Mouse (Mus musculus): ENCODE results near the gene Apbb2.

Gene Apbb2

DNA sequence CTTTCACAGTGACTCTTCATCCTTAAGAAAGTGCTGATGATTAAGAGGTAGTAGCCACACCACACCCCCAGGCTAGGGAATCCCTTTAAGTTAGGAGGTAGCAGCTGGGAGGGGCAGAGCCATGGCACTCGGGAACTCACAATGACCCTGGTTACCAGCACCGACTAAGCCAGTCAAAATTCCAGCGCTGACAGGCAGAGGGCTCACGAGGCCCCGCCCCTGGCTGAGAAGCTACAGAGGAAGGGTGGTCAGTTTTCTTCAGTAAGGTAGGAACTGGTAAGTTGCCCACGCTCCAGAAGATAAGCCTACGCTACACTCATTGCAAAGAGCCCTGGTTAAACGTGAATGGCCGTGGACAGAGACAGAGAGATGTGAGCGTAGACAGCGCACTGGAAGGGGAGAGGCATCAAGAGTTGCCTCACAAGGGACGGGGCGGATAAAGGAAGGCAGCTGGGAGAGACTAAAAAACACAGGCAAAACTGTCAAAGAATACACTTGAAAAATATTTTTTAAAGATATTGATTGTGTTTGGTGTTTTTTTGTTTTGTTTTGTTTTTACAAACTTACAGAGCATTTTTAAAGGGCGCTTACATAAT is 100.1 kb downstream of the Apbb2 start:
- ATAC-seq (ENCODE audit: low TSS enrichment), result no peak

DNA sequence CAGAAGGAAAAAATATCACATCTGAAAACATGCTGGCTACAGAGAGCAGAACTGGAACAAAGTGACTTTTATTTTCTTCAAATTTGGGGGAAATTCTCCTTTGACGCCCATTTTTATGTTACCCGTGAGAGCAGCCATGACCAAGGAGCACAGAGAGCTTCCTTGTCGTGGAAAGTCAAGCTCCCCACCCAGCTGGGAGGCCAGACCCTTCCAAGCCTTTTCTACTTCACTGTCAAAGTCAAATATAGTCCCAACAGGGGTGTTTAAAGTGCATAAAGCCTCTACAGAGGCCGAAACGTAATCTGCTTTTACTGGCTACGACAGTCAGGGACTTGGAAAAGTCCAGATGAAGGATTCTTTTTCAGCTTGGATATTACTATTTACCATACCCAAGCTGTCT is 101.1 kb downstream of the Apbb2 start:
- ATAC-seq (ENCODE audit: low TSS enrichment), result no peak

DNA sequence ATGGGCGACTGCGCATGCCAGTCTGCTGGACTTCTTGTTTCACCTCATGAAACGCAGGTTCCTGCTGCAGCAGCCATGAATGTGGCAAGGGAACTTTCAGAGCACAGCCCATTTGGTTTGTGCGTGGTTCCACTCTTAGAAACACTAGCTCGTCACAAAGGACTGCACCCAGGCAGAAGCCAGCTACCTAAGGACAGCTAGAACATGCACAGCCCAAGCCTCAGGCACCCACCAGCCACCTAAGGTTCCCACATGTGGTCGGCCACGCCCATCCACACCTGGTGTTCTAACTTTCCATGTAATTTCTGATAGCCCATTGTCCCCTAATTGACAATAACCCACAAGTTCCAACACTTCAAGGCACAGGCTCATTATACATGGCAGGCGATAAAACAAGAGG is 102.3 kb downstream of the Apbb2 start:
- no peak for ATAC-seq (ENCODE audit: low TSS enrichment)

GRCm38 (mm10) chr5:66515271-66515670 is 103.3 kb downstream of the Apbb2 start:
- ATAC-seq (ENCODE audit: low TSS enrichment), result no peak

- ATAC-seq (ENCODE audit: low TSS enrichment), result no peak
These were observed 103.9 kb downstream of the Apbb2 start for GRCm38 (mm10) chr5:66514659-66515058.

DNA sequence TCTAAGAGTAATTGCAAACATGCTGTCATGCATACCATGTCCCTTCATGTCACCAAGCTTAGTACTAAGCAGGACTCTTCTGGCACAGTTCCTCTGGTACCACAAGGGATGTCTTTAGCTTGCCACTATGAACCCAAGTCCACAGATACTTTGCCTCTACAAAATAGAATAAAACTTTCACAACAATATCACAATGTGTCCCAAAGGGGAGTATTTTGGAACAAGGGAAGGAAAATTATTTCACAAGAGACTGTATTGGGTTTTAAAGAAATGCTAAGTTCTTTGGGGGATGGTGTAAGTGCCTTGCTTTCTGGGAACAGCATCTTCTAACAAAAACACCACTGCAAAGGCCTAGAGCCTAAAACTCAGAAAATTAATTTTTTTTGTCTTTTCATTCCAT is 105.2 kb downstream of the Apbb2 start:
- no peak for ATAC-seq (ENCODE audit: low TSS enrichment)

GRCm38 (mm10) chr5:66512519-66512918 is 106.1 kb downstream of the Apbb2 start:
- ATAC-seq (ENCODE audit: low TSS enrichment), result no peak

GRCm38 (mm10) chr5:66510716-66511115 is 107.9 kb downstream of the Apbb2 start:
- ATAC-seq (ENCODE audit: low TSS enrichment), result no peak

DNA sequence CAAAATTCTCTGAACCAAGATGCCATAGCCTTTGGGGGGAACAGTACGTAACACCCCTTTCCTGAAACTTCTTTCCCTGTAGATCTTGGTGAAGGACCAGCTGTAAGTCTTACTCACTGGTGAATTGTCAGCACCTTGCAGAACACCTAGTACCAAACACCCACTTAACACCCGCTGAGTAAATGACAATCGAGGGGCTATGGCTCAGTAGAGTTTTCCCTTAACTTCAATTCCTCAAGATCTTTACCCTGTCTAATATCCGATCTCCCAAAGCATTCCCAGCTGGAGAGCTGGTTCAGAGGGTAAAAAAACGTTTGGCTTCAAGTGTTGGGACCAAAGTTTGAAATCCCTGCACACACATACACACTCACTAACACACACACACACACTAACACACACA is 109.4 kb downstream of the Apbb2 start:
- ATAC-seq (ENCODE audit: low TSS enrichment), result no peak

- no peak for ATAC-seq (ENCODE audit: low TSS enrichment)
These were observed 113.0 kb downstream of the Apbb2 start for GRCm38 (mm10) chr5:66505578-66505977.

- ATAC-seq (ENCODE audit: low TSS enrichment), result no peak
These were observed 113.5 kb downstream of the Apbb2 start for GRCm38 (mm10) chr5:66505071-66505470.

GRCm38 (mm10) chr5:66504434-66504747 is 114.2 kb downstream of the Apbb2 start:
- 0 out of 2 replicates have a peak, but pooled peaks have one; percentile 20 for ATAC-seq (ENCODE audit: low TSS enrichment)

DNA sequence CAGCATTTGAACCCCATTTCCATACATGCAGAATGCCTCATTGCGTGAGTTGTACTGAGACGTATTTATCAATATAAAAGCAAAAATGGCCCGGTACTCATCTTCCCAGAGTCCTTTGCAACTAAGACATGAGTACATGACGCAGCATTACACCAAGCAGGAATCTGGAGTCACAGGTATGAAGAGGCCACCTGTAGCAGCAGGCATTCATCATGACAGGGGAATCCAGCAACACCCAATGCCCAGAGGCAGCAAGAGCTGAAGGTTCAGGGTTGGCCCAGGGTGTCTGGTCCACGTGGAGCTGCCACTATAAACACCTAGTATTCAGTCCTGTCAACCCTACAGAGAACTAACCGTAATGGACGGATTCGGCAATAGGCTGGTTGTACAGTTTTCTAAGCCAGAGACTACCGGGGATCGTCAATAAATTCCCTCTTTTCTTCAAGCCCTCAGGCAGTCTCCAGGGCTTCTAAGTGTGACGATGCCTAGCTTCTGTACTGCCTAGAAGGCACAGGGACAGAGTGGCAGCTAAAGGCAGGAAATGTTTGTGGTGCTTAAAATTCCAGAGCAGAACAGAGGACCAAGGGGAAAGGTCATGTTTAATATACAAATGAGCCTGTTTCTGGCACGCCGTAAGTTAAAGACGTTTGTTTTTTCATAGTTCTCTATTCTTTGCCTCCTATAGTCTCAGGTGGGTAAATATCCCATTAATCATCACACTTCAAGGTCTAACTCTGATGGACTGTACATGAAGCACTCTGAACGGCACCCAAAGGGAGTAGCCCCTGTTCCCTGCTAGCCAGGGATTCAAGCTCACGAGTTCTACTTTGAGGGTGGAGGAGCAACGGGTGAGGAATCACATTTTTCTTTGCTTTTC is 114.8 kb downstream of the Apbb2 start:
- no peak for ATAC-seq (ENCODE audit: low TSS enrichment)

- ATAC-seq (ENCODE audit: low TSS enrichment), result no peak
These were observed 115.6 kb downstream of the Apbb2 start for GRCm38 (mm10) chr5:66503033-66503432.

- no peak for ATAC-seq (ENCODE audit: low TSS enrichment)
These were observed 119.0 kb downstream of the Apbb2 start for GRCm38 (mm10) chr5:66499621-66500020.

DNA sequence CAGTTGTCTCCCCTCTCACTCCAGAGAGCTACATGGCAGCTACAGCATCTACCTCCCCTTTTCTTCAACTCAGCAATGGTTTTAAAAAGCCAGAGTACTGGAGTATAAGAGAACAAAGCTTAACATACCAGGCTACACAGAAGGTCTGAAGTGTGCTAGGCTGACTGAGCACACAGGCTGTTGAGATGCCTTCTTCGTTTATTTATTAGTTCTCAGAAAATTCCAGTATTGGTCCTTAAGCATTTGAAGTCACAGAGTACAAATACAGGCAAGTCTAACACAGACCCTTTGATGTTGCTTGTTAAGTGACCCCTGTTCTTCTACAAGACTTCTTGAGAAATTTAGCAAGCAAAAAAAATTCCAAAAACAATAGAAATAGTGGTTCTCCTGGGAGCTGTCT is 120.4 kb downstream of the Apbb2 start:
- ATAC-seq (ENCODE audit: low TSS enrichment), result no peak

DNA sequence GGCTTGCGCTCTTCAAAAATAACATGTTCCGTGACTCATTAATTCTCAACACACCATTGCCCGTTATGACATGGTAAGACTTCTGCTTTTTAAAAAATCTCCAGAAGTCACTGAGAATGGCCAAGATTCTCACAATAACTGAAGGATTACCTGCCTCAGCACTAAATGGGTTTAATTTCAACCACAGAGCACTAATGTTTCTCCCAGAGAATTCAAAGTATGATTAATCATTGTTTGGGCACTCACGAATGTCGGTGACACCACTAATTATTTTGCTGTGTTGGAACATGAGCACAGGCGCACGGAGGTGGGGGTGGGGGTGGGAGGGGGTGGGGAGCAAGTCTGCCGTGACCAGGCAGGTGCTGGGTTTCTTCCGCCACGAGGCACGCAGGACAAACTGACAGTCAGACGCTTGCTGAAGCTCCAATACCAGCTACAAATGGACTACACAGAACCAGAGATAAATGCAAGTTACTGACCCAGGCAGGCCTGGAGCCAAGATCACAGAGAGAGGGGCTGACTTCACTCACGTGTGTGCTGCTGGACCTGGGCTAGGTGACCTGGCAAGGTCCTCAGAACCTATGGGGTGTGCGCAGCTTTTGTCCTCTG is 121.0 kb downstream of the Apbb2 start:
- ATAC-seq (ENCODE audit: low TSS enrichment), result no peak

DNA sequence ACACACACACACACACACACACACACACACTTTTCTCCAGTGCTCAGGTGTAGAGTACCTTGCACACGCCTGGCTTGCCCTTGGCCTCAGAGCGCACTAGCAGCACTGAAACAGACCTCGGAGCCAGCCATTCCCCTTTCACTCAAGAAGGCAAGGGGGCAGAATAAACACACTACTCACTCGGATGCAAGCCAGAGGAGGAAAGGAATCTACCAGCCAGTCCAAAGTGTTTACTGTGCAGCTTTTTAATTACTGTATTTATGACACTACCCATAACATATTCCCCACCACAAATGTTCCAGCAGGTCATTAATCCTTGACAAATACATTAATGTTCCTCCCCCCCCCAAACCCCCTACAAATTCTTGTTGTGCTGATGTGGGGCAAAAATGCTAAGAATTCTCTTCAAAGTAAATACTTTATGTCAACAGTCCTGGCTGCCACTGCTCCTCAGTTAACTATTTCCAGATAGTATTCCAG is 121.7 kb downstream of the Apbb2 start:
- ATAC-seq (ENCODE audit: low TSS enrichment), result no peak

GRCm38 (mm10) chr5:66494651-66495050 is 123.9 kb downstream of the Apbb2 start:
- ATAC-seq (ENCODE audit: low TSS enrichment), result no peak

DNA sequence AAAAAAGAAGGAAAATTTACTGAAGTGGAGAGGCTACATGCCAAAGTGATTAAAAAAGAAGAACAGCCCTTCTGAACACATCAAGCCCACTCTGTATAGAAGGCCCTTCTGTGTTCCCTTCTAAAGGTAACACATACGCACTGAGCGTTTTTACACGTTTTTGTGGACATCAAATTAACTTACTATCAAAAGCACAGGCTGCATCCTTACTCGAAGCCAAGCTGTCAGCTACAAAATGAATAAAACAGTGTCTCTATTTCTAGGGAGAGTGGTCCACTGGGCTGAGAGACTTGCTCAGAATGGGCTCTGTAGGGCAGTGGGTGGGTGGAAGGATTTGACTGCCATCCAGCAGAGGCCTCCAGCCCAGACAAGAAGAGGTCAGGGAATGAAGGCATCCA is 126.0 kb downstream of the Apbb2 start:
- ATAC-seq (ENCODE audit: low TSS enrichment), result peak; percentile 64

DNA sequence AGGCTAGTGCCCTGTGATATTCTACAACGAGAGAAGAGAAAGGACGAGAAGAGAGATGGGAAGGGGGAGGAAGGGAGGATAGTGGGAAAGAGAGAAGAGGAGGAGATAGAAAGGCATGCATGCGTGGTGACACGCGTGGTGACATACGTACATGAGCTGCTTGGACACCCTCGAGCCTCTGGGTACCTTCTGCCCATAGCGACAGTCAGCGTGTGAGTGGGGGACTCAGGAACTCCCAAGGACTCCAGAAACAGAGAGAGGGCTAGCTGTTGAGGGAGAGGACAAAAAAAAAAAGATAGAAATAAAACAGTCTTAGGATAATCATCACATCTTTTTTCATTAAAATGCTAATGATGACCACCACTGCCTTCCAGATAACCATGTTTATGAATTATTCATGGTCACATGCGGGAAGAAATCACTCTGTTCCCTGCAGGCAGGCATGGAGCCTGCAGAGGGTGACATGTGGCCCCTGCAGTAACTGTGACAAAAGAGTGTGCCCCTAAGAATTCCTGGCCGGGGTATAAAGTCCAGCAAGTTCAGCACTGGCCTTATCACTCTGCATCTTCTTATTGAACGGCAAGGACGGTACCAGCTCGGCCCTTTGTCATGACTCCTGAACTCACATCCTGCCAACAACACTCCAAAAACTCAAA is 126.5 kb downstream of the Apbb2 start:
- no peak for ATAC-seq (ENCODE audit: low TSS enrichment)

DNA sequence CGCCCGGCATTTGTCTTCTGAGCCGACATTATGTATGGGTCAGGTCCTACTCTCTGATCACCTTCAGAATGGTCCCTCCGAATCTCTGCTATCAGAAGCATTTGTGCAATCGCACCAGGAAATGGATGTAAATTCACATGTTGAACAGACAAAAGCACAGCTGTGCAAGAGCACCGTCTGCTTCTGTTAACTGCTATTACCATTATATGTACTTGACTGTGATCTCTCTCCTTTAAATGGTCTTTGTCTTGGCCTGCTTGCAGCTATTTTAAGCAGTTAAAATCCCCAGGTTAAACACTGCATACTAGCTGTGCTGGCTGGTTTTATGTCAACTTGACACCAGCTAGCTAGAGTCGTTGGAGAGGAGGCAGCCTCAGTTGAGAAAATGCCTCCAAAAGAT is 132.6 kb downstream of the Apbb2 start:
- no peak for ATAC-seq (ENCODE audit: low TSS enrichment)

GRCm38 (mm10) chr5:66476266-66476665 is 142.3 kb downstream of the Apbb2 start:
- no peak for ATAC-seq (ENCODE audit: low TSS enrichment)

All from frontal cortex, adult (tissue).